Comparison of ENCODE assay signal across 11 mouse cellular contexts in genomic region chr16:33886665-33887064, GRCm38 (mm10). TPM values are rescaled to one million over a fixed set of nuclear protein-coding genes. Genes with fewer than 3 reads are reported as not detected.
DNase-seq lines count a peak whose midpoint lies in the region; ATAC-seq and TF ChIP-seq lines count a peak whose summit lies in the region.
"Had no signal": no experiment of that assay in that cellular context is flagged by ENCODE, and none has a peak within 500 bp of the region (broad histone marks: within the 10 kb centered on the region; RNA-seq: fewer than 3 reads in every experiment).

No protein-coding gene starts in this region.

- peak overlapping the region; percentile 75 for H3K27ac ChIP-seq in stomach, embryonic 16.5 days (ENCODE audit: low read length)
- no peak overlapping the region for H3K27ac ChIP-seq in forebrain, embryonic 13.5 days
- H3K27ac ChIP-seq in hindbrain, postnatal 0 days, result no peak overlapping the region
- H3K27ac ChIP-seq: liver, embryonic 14.5 days; neural tube, embryonic 12.5 days had no signal

- H3K27me3 ChIP-seq in stomach, embryonic 16.5 days (ENCODE audit: control insufficient read depth, insufficient read depth, low read length), result no peaks in the 10 kb centered on the region
- no peaks in the 10 kb centered on the region for H3K27me3 ChIP-seq in forebrain, embryonic 13.5 days
- no peaks in the 10 kb centered on the region for H3K27me3 ChIP-seq in hindbrain, postnatal 0 days (ENCODE audit: insufficient read depth, low read length)
- H3K27me3 ChIP-seq: neural tube, embryonic 12.5 days; Patski had no signal

- no peak for TF ChIP-seq CTCF in hindbrain, postnatal 0 days (IDR thresholded peaks at IDR 0.05; ENCODE audit: low read depth)

- H3K4me3 ChIP-seq in stomach, embryonic 16.5 days (replicated peaks; ENCODE audit: low read length), result no peak overlapping the region
- H3K4me3 ChIP-seq in forebrain, embryonic 13.5 days, result no peak overlapping the region
- no peak overlapping the region for H3K4me3 ChIP-seq in hindbrain, postnatal 0 days (ENCODE audit: low read length)
- H3K4me3 ChIP-seq: neural tube, embryonic 12.5 days had no signal

- peak overlapping the region; percentile 2; the same call in 1 of the 2 replicates for H3K4me2 ChIP-seq in stomach, embryonic 16.5 days (ENCODE audit: low read depth, low read length)
- no peak overlapping the region for H3K4me2 ChIP-seq in forebrain, embryonic 13.5 days
- no peak overlapping the region for H3K4me2 ChIP-seq in hindbrain, postnatal 0 days (ENCODE audit: low read depth, low read length)
- H3K4me2 ChIP-seq: neural tube, embryonic 12.5 days had no signal

- H3K36me3 ChIP-seq in stomach, embryonic 16.5 days (ENCODE audit: control insufficient read depth, insufficient read depth, low read length), result no peaks in the 10 kb centered on the region
- no peaks in the 10 kb centered on the region for H3K36me3 ChIP-seq in forebrain, embryonic 13.5 days (ENCODE audit: poor library complexity, severe bottlenecking)
- no peaks in the 10 kb centered on the region for H3K36me3 ChIP-seq in hindbrain, postnatal 0 days (ENCODE audit: insufficient read depth, low read length)
- H3K36me3 ChIP-seq: neural tube, embryonic 12.5 days had no signal

- ATAC-seq in stomach, embryonic 16.5 days (ENCODE audit: insufficient read depth, low FRiP score), result no peak
- no peak for ATAC-seq in forebrain, embryonic 13.5 days
- no peak for ATAC-seq in hindbrain, postnatal 0 days
- ATAC-seq: Patski had no signal

- H3K4me1 ChIP-seq in stomach, embryonic 16.5 days (ENCODE audit: control insufficient read depth, insufficient read depth, low read length), result peaks cover 67% of the 10 kb centered on the region
- H3K4me1 ChIP-seq in forebrain, embryonic 13.5 days, result peaks cover 43% of the 10 kb centered on the region
- H3K4me1 ChIP-seq in hindbrain, postnatal 0 days (ENCODE audit: insufficient read depth, low read length), result peaks cover 14% of the 10 kb centered on the region; the same call in 1 of the 2 replicates

- no peak overlapping the region for H3K9ac ChIP-seq in stomach, embryonic 16.5 days (ENCODE audit: low read length)
- no peak overlapping the region for H3K9ac ChIP-seq in forebrain, embryonic 13.5 days
- H3K9ac ChIP-seq in hindbrain, postnatal 0 days (replicated peaks; ENCODE audit: low read length), result no peak overlapping the region
- H3K9ac ChIP-seq: liver, embryonic 14.5 days; neural tube, embryonic 12.5 days had no signal

- DNase-seq in kidney, postnatal 36 days, result peak; percentile 56 to 60
- DNase-seq in kidney, adult 11 months, result no peak
- DNase-seq in embryo, embryonic 11 days, result peak; percentile 49
- DNase-seq in lung, adult 18-20 months, result peak; percentile 43 to 62
- DNase-seq in hindbrain, postnatal 0 days (ENCODE audit: low spot score), result no peak
- DNase-seq: heart, postnatal 36 days had no signal

- no peaks in the 10 kb centered on the region for H3K9me3 ChIP-seq in stomach, embryonic 16.5 days (replicated peaks; ENCODE audit: control insufficient read depth, low read length)
- H3K9me3 ChIP-seq in forebrain, embryonic 13.5 days (replicated peaks), result no peaks in the 10 kb centered on the region
- H3K9me3 ChIP-seq in hindbrain, postnatal 0 days (ENCODE audit: low read length), result no peaks in the 10 kb centered on the region
- H3K9me3 ChIP-seq: neural tube, embryonic 12.5 days had no signal

- WGBS in stomach, embryonic 16.5 days, result 14% methylated on average over 6 of the region's 6 CpGs
- WGBS in forebrain, embryonic 13.5 days, result 82% methylated on average over 6 of the region's 6 CpGs
- 77% methylated on average over 6 of the region's 6 CpGs for WGBS in hindbrain, postnatal 0 days

RNA-seq across cellular contexts. Expression of gene Itgb5, which starts 57.2 kb away (rescaled TPM):
- 15.0 and 15.2 TPM in 2 replicates for polyA plus RNA-seq in stomach, embryonic 16.5 days (2015; fragmentation: Nextera tagmentation; extraction: Ambion mirVana)
- polyA plus RNA-seq in forebrain, embryonic 13.5 days (2015; fragmentation: Nextera tagmentation; extraction: Ambion mirVana), result 1.8 and 2.5 TPM in 2 replicates
- total RNA-seq in hindbrain, postnatal 0 days (2014; rRNA removed), result 46.7 and 52.8 TPM in 2 replicates
- polyA plus RNA-seq in hindbrain, postnatal 0 days (2015; fragmentation: Nextera tagmentation; extraction: Ambion mirVana), result 18.4 and 20.0 TPM in 2 replicates

Comparison
In these comparisons a context has a peak if more than half of its experiments do, and no peak if none do; other contexts are left out.
1. DNase-seq: peak in kidney, postnatal 36 days (2 of 2), embryo, embryonic 11 days (single experiment) and lung, adult 18-20 months (2 of 2); none in kidney, adult 11 months (single experiment) and hindbrain, postnatal 0 days (single experiment).